Mouse (Mus musculus): ENCODE measurements around the gene Gca. TPM values are rescaled to one million over a fixed set of nuclear protein-coding genes. Genes with fewer than 3 reads are reported as not detected.

Gene Gca
- polyA plus RNA-seq, 1 experiment from 2014 or later, result 0.41 TPM

DNA sequence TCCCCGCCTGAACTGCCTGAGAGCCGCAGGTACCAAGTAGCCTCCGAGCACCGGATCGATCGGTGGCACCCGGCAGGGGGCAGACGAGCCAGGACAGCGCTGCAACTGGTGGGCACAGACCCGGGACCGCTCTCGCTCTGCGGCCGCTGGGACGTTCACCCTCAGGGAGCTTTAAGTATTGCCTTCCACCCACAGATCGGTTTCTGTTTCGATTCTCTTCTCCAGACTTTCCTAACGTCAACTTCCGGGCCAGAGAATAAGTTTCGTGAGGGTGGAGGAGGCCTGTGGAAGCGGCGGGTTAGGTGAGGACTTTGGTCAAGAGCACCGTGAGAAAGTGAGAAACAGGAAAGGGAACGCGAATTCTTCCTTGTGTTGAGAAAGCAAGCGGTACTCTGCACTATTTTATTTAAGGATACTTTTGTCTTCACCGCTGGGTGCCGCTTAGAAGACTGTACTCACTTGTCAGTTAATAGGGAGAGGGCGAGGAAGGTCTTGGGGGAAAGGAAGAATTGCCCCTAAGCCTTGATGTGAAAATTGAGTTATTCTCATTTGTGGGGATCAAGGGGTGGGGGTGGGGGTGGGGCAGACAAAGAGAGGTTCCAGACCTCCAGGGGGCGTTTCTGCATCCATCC lies 18.0 kb upstream of the Gca start, which contains the start of gene Ifih1:
TSS of gene Ifih1 (minus strand) at position 242 of the 632 bp plus-strand sequence.
- Histone ChIP-seq H3K27me3 (peaks cover 7% of the 10 kb centered on the region; the same call in 1 of the 2 replicates), H3K9me3 (no peaks in the 10 kb centered on the region), H3K4me2 (peak within 1 kb of the TSS; percentile 61), H3K9ac (replicated peaks) (peak within 1 kb of the TSS; percentile 45; the same call in 1 of the 2 replicates), H3K4me1 (replicated peaks) (no peaks in the 10 kb centered on the region; the same call in 1 of the 2 replicates), H3K4me3 (replicated peaks) (peak within 1 kb of the TSS; percentile 43), H3K36me3 (no peaks in the 10 kb centered on the region), H3K27ac (no peak within 1 kb of the TSS)
- WGBS, result under 1% methylated on average over 30 of the region's 30 CpGs
- peak; percentile 88; the same call in 1 of the 2 replicates for ATAC-seq (ENCODE audit: insufficient number of reproducible peaks, insufficient read depth, low FRiP score, low TSS enrichment, low read depth)

DNA sequence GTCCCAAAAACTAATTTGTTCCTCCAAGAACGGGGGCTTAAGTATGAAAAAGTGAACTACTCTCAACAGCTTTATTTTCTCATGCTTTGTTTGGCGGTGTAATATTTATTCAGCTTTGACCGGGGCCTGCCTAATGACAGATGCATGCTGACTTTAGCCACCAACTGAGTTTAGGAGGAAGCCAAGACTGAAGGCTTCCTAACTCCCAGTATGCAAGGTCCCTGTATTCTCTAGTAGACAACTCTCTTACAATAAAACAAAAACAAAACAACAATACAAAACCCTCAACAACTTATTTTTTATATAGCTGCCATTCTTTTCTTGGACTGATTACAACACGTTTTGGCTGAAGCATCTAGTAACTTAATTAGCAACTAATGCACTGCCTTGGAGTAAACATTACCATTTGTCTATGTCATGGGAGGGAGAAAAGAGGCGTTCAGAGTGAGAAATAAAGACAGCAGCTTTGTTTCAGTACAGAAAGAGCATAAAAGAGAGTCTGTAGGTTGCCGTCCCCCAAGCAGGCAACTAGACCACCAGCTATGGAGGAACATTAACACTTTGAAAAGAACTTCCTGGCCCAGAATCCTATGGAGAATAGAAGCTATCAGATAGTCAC lies 17.3 kb upstream of the Gca start:
- H3K9me3 ChIP-seq, result no peaks in the 10 kb centered on the region
- 20% methylated on average over 6 of the region's 6 CpGs for WGBS
- H3K27ac ChIP-seq, result no peak overlapping the region
- peak overlapping the region; percentile 61 for H3K4me2 ChIP-seq
- peaks cover 7% of the 10 kb centered on the region; the same call in 1 of the 2 replicates for H3K27me3 ChIP-seq
- H3K4me1 ChIP-seq (replicated peaks), result no peaks in the 10 kb centered on the region; the same call in 1 of the 2 replicates
- H3K4me3 ChIP-seq (replicated peaks), result peak overlapping the region; percentile 43
- no peak for ATAC-seq (ENCODE audit: insufficient number of reproducible peaks, insufficient read depth, low FRiP score, low TSS enrichment, low read depth)
- H3K36me3 ChIP-seq, result no peaks in the 10 kb centered on the region
- H3K9ac ChIP-seq (replicated peaks), result no peak overlapping the region; the same call in 1 of the 2 replicates

DNA sequence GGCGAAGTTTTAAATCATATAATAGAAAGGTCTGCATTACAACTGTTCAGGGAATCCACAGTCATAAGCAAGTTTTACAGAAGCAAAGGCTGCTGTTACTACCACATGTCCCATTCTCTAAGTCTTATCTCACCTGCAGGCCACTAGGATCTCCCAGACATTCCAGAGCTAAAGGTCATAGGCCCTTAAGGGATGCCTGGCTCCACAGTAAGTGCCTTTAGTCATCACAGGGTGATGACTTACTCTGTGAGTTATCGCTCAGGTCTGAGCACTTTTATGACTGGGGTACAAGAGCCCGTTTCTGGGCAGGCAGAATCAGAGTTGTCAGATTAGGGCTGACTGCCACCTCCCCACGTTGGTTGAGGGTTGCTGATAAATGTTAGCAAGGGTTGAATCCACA lies 12.2 kb upstream of the Gca start:
- Histone ChIP-seq H3K27ac (no peak overlapping the region), H3K9ac (replicated peaks) (no peak overlapping the region), H3K4me1 (replicated peaks) (no peaks in the 10 kb centered on the region; the same call in 1 of the 2 replicates), H3K4me2 (no peak overlapping the region), H3K4me3 (replicated peaks) (no peak overlapping the region), H3K36me3 (no peaks in the 10 kb centered on the region), H3K27me3 (no peaks in the 10 kb centered on the region), H3K9me3 (no peaks in the 10 kb centered on the region)
- ATAC-seq (ENCODE audit: insufficient number of reproducible peaks, insufficient read depth, low FRiP score, low TSS enrichment, low read depth), result no peak
- 61% methylated on average over 4 of the region's 4 CpGs for WGBS

GRCm38 (mm10) chr2:62652466-62652865 lies 11.6 kb upstream of the Gca start:
- Histone ChIP-seq H3K36me3 (no peaks in the 10 kb centered on the region), H3K27ac (no peak overlapping the region), H3K9me3 (no peaks in the 10 kb centered on the region), H3K4me1 (replicated peaks) (no peaks in the 10 kb centered on the region), H3K27me3 (no peaks in the 10 kb centered on the region), H3K9ac (replicated peaks) (no peak overlapping the region), H3K4me2 (no peak overlapping the region), H3K4me3 (replicated peaks) (no peak overlapping the region)
- WGBS, result 88% methylated on average over 4 of the region's 4 CpGs
- no peak for ATAC-seq (ENCODE audit: insufficient number of reproducible peaks, insufficient read depth, low FRiP score, low TSS enrichment, low read depth)

- H3K9ac ChIP-seq (replicated peaks), result no peak overlapping the region
- no peak overlapping the region for H3K4me3 ChIP-seq (replicated peaks)
- 53% methylated on average over 7 of the region's 7 CpGs for WGBS
- no peak overlapping the region for H3K4me2 ChIP-seq
- H3K27me3 ChIP-seq, result no peaks in the 10 kb centered on the region
- H3K27ac ChIP-seq, result no peak overlapping the region
- no peak for ATAC-seq (ENCODE audit: insufficient number of reproducible peaks, insufficient read depth, low FRiP score, low TSS enrichment, low read depth)
- no peaks in the 10 kb centered on the region for H3K9me3 ChIP-seq
- H3K36me3 ChIP-seq, result no peaks in the 10 kb centered on the region
- H3K4me1 ChIP-seq (replicated peaks), result no peaks in the 10 kb centered on the region
Measured at GRCm38 (mm10) chr2:62654519-62655338, 9.4 kb upstream of the Gca start.

- Histone ChIP-seq H3K9me3 (no peaks in the 10 kb centered on the region), H3K27ac (no peak overlapping the region), H3K4me1 (replicated peaks) (no peaks in the 10 kb centered on the region), H3K4me3 (replicated peaks) (no peak overlapping the region), H3K9ac (replicated peaks) (no peak overlapping the region), H3K27me3 (no peaks in the 10 kb centered on the region), H3K4me2 (no peak overlapping the region), H3K36me3 (no peaks in the 10 kb centered on the region)
- no peak for ATAC-seq (ENCODE audit: insufficient number of reproducible peaks, insufficient read depth, low FRiP score, low TSS enrichment, low read depth)
- WGBS, result 72% methylated on average over 1 of the region's 1 CpGs
Measured at GRCm38 (mm10) chr2:62656072-62656471, 8.0 kb upstream of the Gca start.

- Histone ChIP-seq H3K9ac (replicated peaks) (no peak overlapping the region), H3K9me3 (no peaks in the 10 kb centered on the region), H3K27me3 (peaks cover 11% of the 10 kb centered on the region), H3K4me2 (no peak overlapping the region), H3K27ac (no peak overlapping the region), H3K4me1 (replicated peaks) (no peaks in the 10 kb centered on the region), H3K36me3 (no peaks in the 10 kb centered on the region), H3K4me3 (replicated peaks) (no peak overlapping the region)
- no peak for ATAC-seq (ENCODE audit: insufficient number of reproducible peaks, insufficient read depth, low FRiP score, low TSS enrichment, low read depth)
- WGBS, result 57% methylated on average over 6 of the region's 6 CpGs
Measured at GRCm38 (mm10) chr2:62660565-62660964, 3.5 kb upstream of the Gca start.

DNA sequence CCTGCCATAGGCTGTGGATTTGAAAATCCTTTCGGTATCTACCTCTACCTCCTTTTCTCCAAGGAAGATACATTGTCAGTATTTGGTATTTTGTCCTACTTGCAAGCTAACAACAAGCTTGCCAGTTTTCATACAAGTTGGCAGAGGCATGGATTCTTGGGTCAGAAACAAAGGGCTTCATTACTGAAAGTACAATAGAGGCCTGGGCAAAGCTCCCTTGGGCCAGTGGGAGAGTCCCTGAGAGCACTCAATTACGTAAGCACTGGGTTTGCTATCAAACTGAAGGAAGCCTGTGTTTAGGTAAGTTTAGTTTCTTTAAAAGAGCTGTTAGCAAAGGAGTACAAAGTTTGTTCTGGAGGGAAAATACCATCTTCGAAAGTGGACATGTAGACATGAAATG lies 1.5 kb upstream of the Gca start:
- Histone ChIP-seq H3K27ac (no peak overlapping the region), H3K4me2 (no peak overlapping the region), H3K36me3 (no peaks in the 10 kb centered on the region), H3K9ac (replicated peaks) (no peak overlapping the region), H3K4me1 (replicated peaks) (no peaks in the 10 kb centered on the region), H3K4me3 (replicated peaks) (no peak overlapping the region), H3K27me3 (peaks cover 11% of the 10 kb centered on the region), H3K9me3 (no peaks in the 10 kb centered on the region)
- 84% methylated on average over 3 of the region's 3 CpGs for WGBS
- ATAC-seq (ENCODE audit: insufficient number of reproducible peaks, insufficient read depth, low FRiP score, low TSS enrichment, low read depth), result no peak

GRCm38 (mm10) chr2:62664839-62665238 lies 754 bp downstream of the Gca start:
- Histone ChIP-seq H3K27me3 (peaks cover 11% of the 10 kb centered on the region), H3K27ac (no peak overlapping the region), H3K4me2 (peak overlapping the region; percentile 98; the same call in 1 of the 2 replicates), H3K4me1 (replicated peaks) (no peaks in the 10 kb centered on the region), H3K9ac (replicated peaks) (no peak overlapping the region), H3K36me3 (no peaks in the 10 kb centered on the region), H3K9me3 (no peaks in the 10 kb centered on the region), H3K4me3 (replicated peaks) (no peak overlapping the region)
- no peak for ATAC-seq (ENCODE audit: insufficient number of reproducible peaks, insufficient read depth, low FRiP score, low TSS enrichment, low read depth)
- 62% methylated on average over 7 of the region's 7 CpGs for WGBS

DNA sequence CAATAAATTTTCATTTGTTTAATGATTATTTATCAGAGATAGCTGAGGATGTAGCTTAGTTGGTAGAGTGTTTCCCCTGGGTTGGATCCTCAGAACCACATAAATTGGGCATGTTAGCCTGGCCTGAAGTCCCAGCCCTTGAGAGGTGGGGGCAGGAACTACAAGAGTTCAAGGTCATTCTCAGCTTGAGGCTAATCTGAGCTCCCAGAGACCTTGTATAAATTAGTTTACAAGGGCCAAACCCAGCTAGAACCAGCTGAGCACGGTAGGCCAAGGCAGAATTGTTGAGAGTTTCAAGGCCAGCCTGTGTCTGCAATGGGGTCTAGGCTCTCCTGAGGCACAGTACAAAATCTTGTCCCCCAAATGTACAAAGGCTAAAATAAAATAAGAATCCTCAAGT lies 1.5 kb downstream of the Gca start:
- no peak overlapping the region for H3K27ac ChIP-seq
- H3K4me2 ChIP-seq, result no peak overlapping the region
- H3K4me1 ChIP-seq (replicated peaks), result no peaks in the 10 kb centered on the region
- peaks cover 11% of the 10 kb centered on the region for H3K27me3 ChIP-seq
- no peaks in the 10 kb centered on the region for H3K36me3 ChIP-seq
- no peaks in the 10 kb centered on the region for H3K9me3 ChIP-seq
- no peak overlapping the region for H3K4me3 ChIP-seq (replicated peaks)
- ATAC-seq (ENCODE audit: insufficient number of reproducible peaks, insufficient read depth, low FRiP score, low TSS enrichment, low read depth), result no peak
- no peak overlapping the region for H3K9ac ChIP-seq (replicated peaks)
- WGBS, result 36% methylated on average over 1 of the region's 1 CpGs

DNA sequence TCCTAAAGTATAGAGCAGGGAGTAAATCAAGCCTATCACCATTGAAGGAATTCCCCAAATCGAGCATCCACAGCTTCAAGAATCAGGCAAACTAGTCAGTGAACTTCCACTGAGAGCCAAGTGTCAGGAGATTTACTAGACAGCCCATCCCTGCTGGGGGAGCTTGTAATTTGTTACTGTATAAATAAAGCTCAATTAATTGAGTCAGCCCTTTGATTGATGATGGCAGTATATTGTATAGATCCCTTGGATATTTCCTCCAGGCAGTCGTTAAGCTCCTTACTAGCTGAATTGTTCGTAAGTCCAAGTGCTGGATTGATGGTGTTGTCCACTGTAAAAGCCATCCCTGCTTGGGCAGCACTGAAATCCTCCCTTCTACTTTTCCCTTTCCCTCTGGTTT lies 5.8 kb downstream of the Gca start:
- Histone ChIP-seq H3K4me2 (no peak overlapping the region), H3K4me1 (replicated peaks) (no peaks in the 10 kb centered on the region), H3K27me3 (peaks cover 1% of the 10 kb centered on the region), H3K9me3 (no peaks in the 10 kb centered on the region), H3K4me3 (replicated peaks) (no peak overlapping the region), H3K9ac (replicated peaks) (no peak overlapping the region), H3K27ac (no peak overlapping the region), H3K36me3 (no peaks in the 10 kb centered on the region)
- 49% methylated on average over 3 of the region's 3 CpGs for WGBS
- no peak for ATAC-seq (ENCODE audit: insufficient number of reproducible peaks, insufficient read depth, low FRiP score, low TSS enrichment, low read depth)

Data from limb, embryonic 12.5 days (tissue).